Mouse (Mus musculus) intestine, embryonic 14.5 days (tissue): ENCODE results near the gene Gtpbp6. TPM values are rescaled to one million over a fixed set of nuclear protein-coding genes. Genes with fewer than 3 reads are reported as not detected.
"Not testable (repeated sequence)": the region's sequence is repeated elsewhere in the genome, so short reads cannot be mapped to it uniquely, and the experiment has no call there.

Source experiments
- ATAC-seq: fragments of 200-750 bp; cut with Nextera tagmentation; replicated peaks from 2 replicates; pipeline ENCODE4 v1.8.0; 2017; ENCODE audit warnings: low read depth, moderate number of reproducible peaks, moderate TSS enrichment, moderate library complexity; ENCODE audit not compliant: low FRiP score, low TSS enrichment
- DNase-seq: peaks from one replicate; pipeline ENCODE4 v3.0.0-alpha.2; 2018; ENCODE audit warnings: low spot score
- H3K27ac ChIP-seq: fragments of 300-500 bp; sonication (generic); 2 replicates; pipeline ENCODE4 v1.5.1; 2014; ENCODE audit warnings: low read depth, mild to moderate bottlenecking, control low read depth
- H3K27me3 ChIP-seq: fragments of 300-500 bp; sonication (generic); replicated peaks from 2 replicates; pipeline ENCODE4 v1.6.1; 2014; ENCODE audit warnings: low read length, control low read depth; ENCODE audit not compliant: control insufficient read depth, insufficient read depth
- H3K36me3 ChIP-seq: fragments of 300-500 bp; sonication (generic); 2 replicates; pipeline ENCODE4 v1.6.1; 2014; ENCODE audit warnings: low read length, control low read depth; ENCODE audit not compliant: control insufficient read depth, insufficient read depth
- H3K4me1 ChIP-seq: fragments of 300-500 bp; sonication (generic); replicated peaks from 2 replicates; pipeline ENCODE4 v1.6.1; 2014; ENCODE audit warnings: low read length, control low read depth, mixed read lengths; ENCODE audit not compliant: control insufficient read depth, insufficient read depth
- H3K4me2 ChIP-seq: fragments of 300-500 bp; sonication (generic); 2 replicates; pipeline ENCODE4 v1.6.1; 2014; ENCODE audit warnings: low read length
- H3K4me3 ChIP-seq: fragments of 300-500 bp; sonication (generic); 2 replicates; pipeline ENCODE4 v1.5.1; 2014; ENCODE audit warnings: low read depth, low read length, control low read depth, mixed read lengths
- H3K9ac ChIP-seq: fragments of 300-500 bp; sonication (generic); 2 replicates; pipeline ENCODE4 v1.6.1; 2014; ENCODE audit warnings: mild to moderate bottlenecking, low read length
- H3K9me3 ChIP-seq: fragments of 300-500 bp; sonication (generic); 2 replicates; pipeline ENCODE4 v1.6.1; 2016; ENCODE audit warnings: low read length, control low read depth; ENCODE audit not compliant: control insufficient read depth
- WGBS: fragments of 180-500 bp; shearing (Covaris S2); extraction: QIAGEN DNeasy Blood & Tissue Kit; methylation state at CpG from one replicate; pipeline ENCODE4 v1.1.7; 2014; 5-methylcytosine and 5-hydroxymethylcytosine counted together
- polyA plus RNA-seq: library from polyadenylated mRNA; unstranded; fragments of >200 nt; fragmentation: Nextera tagmentation; extraction: Ambion mirVana; gene quantifications from 2 replicates; pipeline ENCODE4 v1.2.1, GENCODE M21; 2014

Gene Gtpbp6
- polyA plus RNA-seq, 1 experiment from 2014 or later: 29.3 TPM

DNA sequence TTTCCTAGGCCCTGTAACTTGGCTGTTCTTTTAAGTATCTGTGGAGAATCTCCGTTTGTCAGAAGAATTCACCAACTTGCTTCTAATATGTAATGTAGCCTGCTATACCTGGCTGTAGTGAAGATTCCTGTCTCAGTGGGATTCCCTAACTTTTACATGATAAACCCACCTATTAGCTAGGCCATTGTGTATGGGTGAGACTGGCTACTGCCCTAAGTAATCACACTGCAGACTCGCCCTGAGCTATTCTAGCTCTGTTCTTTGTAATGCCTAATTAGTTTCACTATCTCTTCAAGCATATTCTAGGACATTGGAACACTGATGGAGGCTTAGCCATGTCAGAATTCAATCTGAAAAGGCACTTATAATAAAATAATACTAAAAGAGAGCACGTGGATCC, 14.4 kb upstream of the Gtpbp6 start:
- not testable (repeated sequence) for H3K4me3 ChIP-seq, H3K27ac ChIP-seq, DNase-seq, H3K9me3 ChIP-seq, ATAC-seq, H3K4me1 ChIP-seq, H3K9ac ChIP-seq, H3K27me3 ChIP-seq, H3K4me2 ChIP-seq
- H3K36me3 ChIP-seq: peaks cover 31% of the 10 kb centered on the region
- 84% methylated on average over 3 of the region's 3 CpGs for WGBS

DNA sequence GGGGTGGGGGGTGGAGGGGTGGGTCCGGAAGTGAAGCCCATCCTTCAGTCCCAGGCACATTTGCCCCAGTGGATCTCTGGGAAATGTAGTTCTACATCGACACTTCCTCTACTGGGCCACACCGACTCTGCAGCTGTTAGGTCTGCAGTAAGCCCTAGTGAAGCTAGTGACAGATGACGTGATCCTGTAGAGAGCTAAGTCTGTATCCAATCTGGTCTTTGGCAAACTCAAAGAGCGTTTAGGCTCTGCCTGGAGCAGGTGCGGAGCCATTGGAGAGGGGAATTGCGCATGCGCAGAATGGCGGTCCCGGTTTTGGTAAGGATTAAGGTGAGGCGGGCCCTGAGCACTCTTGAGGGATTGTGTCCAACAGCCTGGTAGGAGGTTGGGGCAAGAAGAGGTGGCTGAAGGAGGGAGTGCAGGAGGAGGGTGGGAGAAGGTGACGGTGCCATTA, 2.0 kb upstream of the Gtpbp6 start, which contains the start of gene Zfp605:
Gene Zfp605 (plus strand): TSS at position 102 of the 451 bp plus-strand sequence.
- DNase-seq (peak; percentile 96), ATAC-seq (peak; percentile 34)
- Histone ChIP-seq H3K27me3 (no peaks in the 10 kb centered on the region), H3K9ac (peak within 1 kb of the TSS; percentile 50), H3K9me3 (no peaks in the 10 kb centered on the region), H3K36me3 (peaks cover 32% of the 10 kb centered on the region), H3K4me1 (peaks cover 11% of the 10 kb centered on the region), H3K4me3 (peak within 1 kb of the TSS; percentile 76), H3K4me2 (peak within 1 kb of the TSS; percentile 74), H3K27ac (peak within 1 kb of the TSS; percentile 77)
- under 1% methylated on average over 12 of the region's 12 CpGs for WGBS

GRCm38 (mm10) chr5:110108305-110108628, 270 bp upstream of the Gtpbp6 start:
- no peak for DNase-seq
- Histone ChIP-seq H3K4me3 (peak overlapping the region; percentile 79), H3K4me1 (peaks cover 11% of the 10 kb centered on the region), H3K9ac (no peak overlapping the region), H3K9me3 (no peaks in the 10 kb centered on the region), H3K27me3 (no peaks in the 10 kb centered on the region), H3K36me3 (peaks cover 41% of the 10 kb centered on the region), H3K27ac (peak overlapping the region; percentile 98; the same call in 1 of the 2 replicates), H3K4me2 (peak overlapping the region; percentile 57)
- WGBS: under 1% methylated on average over 7 of the region's 7 CpGs
- ATAC-seq: no peak

- peak overlapping the region; percentile 79 for H3K4me3 ChIP-seq
- peak overlapping the region; percentile 84 for H3K9ac ChIP-seq
- H3K4me1 ChIP-seq: peaks cover 11% of the 10 kb centered on the region
- peak overlapping the region; percentile 98 for H3K27ac ChIP-seq
- ATAC-seq (no peak; the same call in 1 of the 2 replicates), DNase-seq (peak; percentile 74)
- peak overlapping the region; percentile 57 for H3K4me2 ChIP-seq
- H3K27me3 ChIP-seq: no peaks in the 10 kb centered on the region
- WGBS: 13% methylated on average over 41 of the region's 41 CpGs
- H3K9me3 ChIP-seq: no peaks in the 10 kb centered on the region
- H3K36me3 ChIP-seq: peaks cover 37% of the 10 kb centered on the region
Measured at GRCm38 (mm10) chr5:110106901-110107564, 964 bp downstream of the Gtpbp6 start.

DNA sequence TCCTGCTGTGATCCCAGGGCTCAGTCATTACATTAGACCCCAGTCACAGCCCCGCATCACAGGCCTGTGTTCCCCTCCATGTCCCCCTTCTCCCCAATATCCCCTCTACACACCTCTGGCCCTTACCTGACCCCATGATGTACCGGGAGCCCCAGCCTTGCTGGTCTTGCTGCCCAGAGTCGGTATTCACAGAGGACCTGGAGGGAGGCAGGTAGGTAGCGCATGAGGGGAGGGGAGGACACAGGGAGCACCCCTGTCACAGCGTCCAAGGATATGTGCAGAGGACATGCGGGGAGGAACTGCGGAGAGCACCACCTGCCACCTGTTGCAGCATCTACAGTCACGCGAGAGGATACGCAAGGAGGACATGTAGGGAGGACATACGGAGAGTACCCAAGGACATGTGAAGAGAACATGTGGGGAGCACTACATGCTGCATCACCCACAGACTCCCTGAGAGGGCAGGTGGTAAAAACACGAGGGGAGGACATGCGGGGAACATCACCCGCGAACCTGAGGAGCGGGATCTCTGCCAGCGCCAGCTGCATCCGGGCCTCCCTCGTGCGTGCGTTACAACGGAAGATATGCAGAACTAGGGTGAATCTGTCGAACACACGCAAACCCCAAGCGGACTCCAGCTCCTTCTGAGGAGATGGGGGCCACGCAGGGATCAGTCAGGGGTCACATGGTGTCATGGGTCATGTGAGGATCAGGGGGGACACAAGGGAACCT, 1.7 kb downstream of the Gtpbp6 start:
- WGBS: 95% methylated on average over 26 of the region's 26 CpGs
- Histone ChIP-seq H3K4me2 (peak overlapping the region; percentile 57), H3K36me3 (peaks cover 37% of the 10 kb centered on the region), H3K27ac (no peak overlapping the region), H3K27me3 (no peaks in the 10 kb centered on the region; the same call in 1 of the 2 replicates), H3K4me3 (peak overlapping the region; percentile 79), H3K9me3 (no peaks in the 10 kb centered on the region), H3K9ac (peak overlapping the region; percentile 84), H3K4me1 (peaks cover 16% of the 10 kb centered on the region)
- no peak for DNase-seq
- no peak for ATAC-seq

DNA sequence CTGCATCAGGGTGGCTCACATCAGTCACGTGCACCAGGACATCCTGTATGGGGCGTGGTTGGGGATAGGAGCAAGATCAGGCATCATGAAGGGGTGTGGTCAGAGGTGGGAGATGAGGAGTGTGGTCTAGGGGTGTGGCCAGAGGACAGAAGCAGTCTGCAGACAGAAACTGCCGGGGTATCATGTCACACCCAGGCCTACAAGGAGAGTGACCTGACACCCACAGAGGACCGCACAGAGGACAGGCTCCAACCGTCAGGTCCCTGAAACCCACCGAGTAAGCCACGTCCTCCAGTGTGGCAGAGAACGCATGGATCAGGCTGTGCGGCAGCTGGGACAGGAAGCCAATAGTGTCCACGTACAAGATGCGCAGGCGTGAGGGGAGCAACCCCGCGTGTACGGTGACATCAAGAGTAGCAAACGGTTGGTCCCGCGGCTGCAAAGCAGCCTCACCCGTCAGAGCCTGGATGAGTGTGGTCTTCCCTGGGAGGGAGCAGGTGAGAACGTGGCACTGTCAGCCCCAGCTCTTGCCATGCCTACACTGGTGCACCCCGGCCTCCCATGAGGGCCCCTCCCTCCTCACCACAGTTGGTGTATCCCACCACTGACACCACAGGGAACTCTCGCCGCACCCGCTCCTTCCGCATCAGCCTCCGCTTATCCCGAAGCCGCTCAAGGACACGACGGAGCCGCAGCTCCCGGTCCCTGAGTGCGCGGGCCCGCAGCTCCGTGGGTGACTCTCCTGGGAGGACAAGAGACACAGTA, 3.2 kb downstream of the Gtpbp6 start:
- no peaks in the 10 kb centered on the region; the same call in 1 of the 2 replicates for H3K27me3 ChIP-seq
- no peak overlapping the region for H3K9ac ChIP-seq
- no peak for ATAC-seq
- peaks cover 37% of the 10 kb centered on the region for H3K36me3 ChIP-seq
- no peak overlapping the region for H3K27ac ChIP-seq
- no peaks in the 10 kb centered on the region for H3K9me3 ChIP-seq
- DNase-seq: no peak
- 97% methylated on average over 36 of the region's 36 CpGs for WGBS
- H3K4me2 ChIP-seq: no peak overlapping the region
- no peak overlapping the region for H3K4me3 ChIP-seq
- peaks cover 14% of the 10 kb centered on the region for H3K4me1 ChIP-seq

DNA sequence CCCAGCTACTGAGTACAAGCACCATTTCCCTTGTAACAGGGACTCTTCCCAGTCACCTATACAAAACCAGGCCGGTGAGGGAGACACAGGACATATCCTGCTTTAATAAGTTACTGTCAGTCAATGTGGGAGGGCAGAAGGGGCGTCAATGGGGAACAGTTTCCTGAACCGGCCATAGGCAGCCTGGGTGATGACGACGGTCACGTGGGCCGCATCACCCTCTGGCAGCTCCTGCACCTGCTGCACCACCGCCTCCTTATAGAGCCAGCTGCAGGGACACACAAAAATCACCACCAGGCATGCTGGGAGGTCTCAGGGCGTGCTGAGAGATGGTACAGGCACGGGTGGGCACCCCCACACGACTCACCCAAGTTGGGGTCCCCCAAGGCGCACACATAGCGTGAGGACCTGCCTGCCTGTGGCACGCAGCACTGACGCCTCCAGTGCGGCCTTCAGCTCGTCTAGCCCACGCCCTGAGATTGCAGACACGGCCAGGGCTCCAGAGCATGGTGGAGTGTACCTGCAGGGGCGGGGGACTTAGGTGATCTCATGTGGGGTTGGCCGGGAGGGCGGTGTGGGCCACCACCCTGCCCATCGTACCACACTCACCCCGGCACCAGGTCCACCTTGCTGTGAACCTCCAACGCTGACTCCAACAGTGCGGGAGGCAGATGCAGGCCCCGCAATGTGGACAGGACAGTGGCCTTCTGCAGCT, 3.9 kb downstream of the Gtpbp6 start:
- H3K27ac ChIP-seq: no peak overlapping the region
- H3K9me3 ChIP-seq: no peaks in the 10 kb centered on the region
- H3K4me2 ChIP-seq: no peak overlapping the region
- no peaks in the 10 kb centered on the region; the same call in 1 of the 2 replicates for H3K27me3 ChIP-seq
- no peak overlapping the region for H3K9ac ChIP-seq
- peaks cover 37% of the 10 kb centered on the region for H3K36me3 ChIP-seq
- no peak for DNase-seq
- H3K4me3 ChIP-seq: no peak overlapping the region
- WGBS: 96% methylated on average over 27 of the region's 27 CpGs
- no peak for ATAC-seq
- peaks cover 14% of the 10 kb centered on the region for H3K4me1 ChIP-seq
